Mouse (Mus musculus) liver, embryonic 16.5 days (tissue): ENCODE measurements around the gene Dapk1. TPM values are rescaled to one million over a fixed set of nuclear protein-coding genes. Genes with fewer than 3 reads are reported as not detected.

ENCODE experiments used
- ATAC-seq: fragments of 200-750 bp; cut with Nextera tagmentation; 2 replicates; pipeline ENCODE4 v1.8.0; 2017; ENCODE audit warnings: low read depth, mild to moderate bottlenecking, moderate number of reproducible peaks, moderate library complexity
- H3K27ac ChIP-seq: fragments of 300-500 bp; sonication (generic); 2 replicates; pipeline ENCODE4 v1.5.1; 2014; ENCODE audit warnings: mild to moderate bottlenecking, low read length
- H3K27me3 ChIP-seq: fragments of 300-500 bp; sonication (generic); 2 replicates; pipeline ENCODE4 v1.6.1; 2014; ENCODE audit warnings: low read depth, low read length, mixed read lengths; ENCODE audit not compliant: control insufficient read depth, insufficient read depth
- H3K36me3 ChIP-seq: fragments of 300-500 bp; sonication (generic); 2 replicates; pipeline ENCODE4 v1.6.1; 2014; ENCODE audit warnings: mild to moderate bottlenecking; ENCODE audit not compliant: control insufficient read depth, insufficient read depth
- H3K4me1 ChIP-seq: fragments of 300-500 bp; sonication (generic); 2 replicates; pipeline ENCODE4 v1.6.1; 2014; ENCODE audit warnings: low read depth, low read length, mixed read lengths; ENCODE audit not compliant: control insufficient read depth
- H3K4me2 ChIP-seq: fragments of 300-500 bp; sonication (generic); 2 replicates; pipeline ENCODE4 v1.6.1; 2014; ENCODE audit warnings: low read depth, low read length, mixed read lengths
- H3K4me3 ChIP-seq: fragments of 300-500 bp; sonication (generic); 2 replicates; pipeline ENCODE4 v1.5.1; 2014; ENCODE audit warnings: low read depth, mild to moderate bottlenecking, low read length
- H3K9ac ChIP-seq: fragments of 300-500 bp; sonication (generic); 2 replicates; pipeline ENCODE4 v1.6.1; 2014; ENCODE audit warnings: low read depth, low read length
- H3K9me3 ChIP-seq: fragments of 300-500 bp; sonication (generic); replicated peaks from 2 replicates; pipeline ENCODE4 v1.6.1; 2016; ENCODE audit warnings: low read length; ENCODE audit not compliant: control insufficient read depth
- WGBS: fragments of 180-500 bp; shearing (Covaris S2); extraction: QIAGEN DNeasy Blood & Tissue Kit; methylation state at CpG from one replicate; pipeline ENCODE4 v1.1.7; 2014; ENCODE audit not compliant: insufficient replicate concordance; 5-methylcytosine and 5-hydroxymethylcytosine counted together
- polyA plus RNA-seq: library from polyadenylated mRNA; unstranded; fragments of >200 nt; fragmentation: Nextera tagmentation; extraction: Ambion mirVana; gene quantifications from 2 replicates; pipeline ENCODE4 v1.2.1, GENCODE M21; 2015

Gene Dapk1
- polyA plus RNA-seq, 1 experiment from 2014 or later = 8.9 TPM

- peak overlapping the region; percentile 29; the same call in 1 of the 2 replicates for H3K27ac ChIP-seq
- no peaks in the 10 kb centered on the region for H3K27me3 ChIP-seq
- H3K4me2 ChIP-seq = no peak overlapping the region
- 71% methylated on average over 16 of the region's 16 CpGs for WGBS
- no peak overlapping the region for H3K9ac ChIP-seq
- peaks cover 6% of the 10 kb centered on the region for H3K4me1 ChIP-seq
- no peak overlapping the region for H3K4me3 ChIP-seq
- no peaks in the 10 kb centered on the region; the same call in 1 of the 2 replicates for H3K36me3 ChIP-seq
- no peaks in the 10 kb centered on the region for H3K9me3 ChIP-seq
- peak; percentile 75 for ATAC-seq
Observed at GRCm38 (mm10) chr13:60707541-60708468, 106.1 kb downstream of the Dapk1 start.

GRCm38 (mm10) chr13:60709136-60709535 lies 107.4 kb downstream of the Dapk1 start:
- H3K4me2 ChIP-seq = no peak overlapping the region
- no peak overlapping the region for H3K27ac ChIP-seq
- H3K9ac ChIP-seq = no peak overlapping the region
- H3K4me3 ChIP-seq = no peak overlapping the region
- H3K36me3 ChIP-seq = no peaks in the 10 kb centered on the region; the same call in 1 of the 2 replicates
- no peaks in the 10 kb centered on the region for H3K27me3 ChIP-seq
- peak; percentile 33; the same call in 1 of the 2 replicates for ATAC-seq
- WGBS = 59% methylated on average over 6 of the region's 6 CpGs
- no peaks in the 10 kb centered on the region for H3K9me3 ChIP-seq
- H3K4me1 ChIP-seq = peaks cover 6% of the 10 kb centered on the region

- Histone ChIP-seq H3K4me1 (peaks cover 6% of the 10 kb centered on the region), H3K27ac (no peak overlapping the region), H3K27me3 (no peaks in the 10 kb centered on the region), H3K9me3 (no peaks in the 10 kb centered on the region), H3K4me3 (no peak overlapping the region), H3K9ac (no peak overlapping the region), H3K36me3 (no peaks in the 10 kb centered on the region), H3K4me2 (no peak overlapping the region)
- ATAC-seq = no peak
- 61% methylated on average over 3 of the region's 3 CpGs for WGBS
Observed at GRCm38 (mm10) chr13:60710963-60711362, 109.2 kb downstream of the Dapk1 start.

GRCm38 (mm10) chr13:60713537-60713936 lies 111.8 kb downstream of the Dapk1 start:
- Histone ChIP-seq H3K9ac (no peak overlapping the region), H3K9me3 (no peaks in the 10 kb centered on the region), H3K27ac (no peak overlapping the region), H3K4me1 (no peaks in the 10 kb centered on the region), H3K4me2 (no peak overlapping the region), H3K27me3 (no peaks in the 10 kb centered on the region), H3K36me3 (no peaks in the 10 kb centered on the region), H3K4me3 (no peak overlapping the region)
- 64% methylated on average over 4 of the region's 4 CpGs for WGBS
- ATAC-seq = no peak

GRCm38 (mm10) chr13:60716107-60716506 lies 114.4 kb downstream of the Dapk1 start:
- Histone ChIP-seq H3K27me3 (no peaks in the 10 kb centered on the region), H3K4me2 (no peak overlapping the region), H3K36me3 (no peaks in the 10 kb centered on the region), H3K9ac (no peak overlapping the region), H3K4me1 (no peaks in the 10 kb centered on the region), H3K4me3 (no peak overlapping the region), H3K27ac (no peak overlapping the region), H3K9me3 (no peaks in the 10 kb centered on the region)
- 47% methylated on average over 3 of the region's 3 CpGs for WGBS
- no peak for ATAC-seq

- no peak overlapping the region for H3K27ac ChIP-seq
- H3K9ac ChIP-seq = no peak overlapping the region
- no peaks in the 10 kb centered on the region for H3K9me3 ChIP-seq
- no peaks in the 10 kb centered on the region for H3K36me3 ChIP-seq
- no peaks in the 10 kb centered on the region for H3K4me1 ChIP-seq
- H3K4me2 ChIP-seq = no peak overlapping the region
- no peak overlapping the region for H3K4me3 ChIP-seq
- WGBS = 73% methylated on average over 10 of the region's 10 CpGs
- ATAC-seq = no peak
- H3K27me3 ChIP-seq = no peaks in the 10 kb centered on the region
Observed at GRCm38 (mm10) chr13:60717421-60717820, 115.7 kb downstream of the Dapk1 start.

GRCm38 (mm10) chr13:60719581-60719980 lies 117.8 kb downstream of the Dapk1 start:
- no peaks in the 10 kb centered on the region for H3K36me3 ChIP-seq
- no peak overlapping the region for H3K9ac ChIP-seq
- no peak for ATAC-seq
- 76% methylated on average over 10 of the region's 10 CpGs for WGBS
- no peak overlapping the region for H3K27ac ChIP-seq
- no peak overlapping the region for H3K4me3 ChIP-seq
- H3K9me3 ChIP-seq = no peaks in the 10 kb centered on the region
- H3K4me2 ChIP-seq = no peak overlapping the region
- no peaks in the 10 kb centered on the region for H3K4me1 ChIP-seq
- no peaks in the 10 kb centered on the region for H3K27me3 ChIP-seq

GRCm38 (mm10) chr13:60722763-60723162 lies 121.0 kb downstream of the Dapk1 start:
- Histone ChIP-seq H3K27ac (no peak overlapping the region), H3K36me3 (no peaks in the 10 kb centered on the region; the same call in 1 of the 2 replicates)
- 72% methylated on average over 8 of the region's 8 CpGs for WGBS

More at GRCm38 (mm10) chr13:60722763-60723162, 121.0 kb downstream of the Dapk1 start:
- H3K9me3 ChIP-seq = no peaks in the 10 kb centered on the region
- H3K27me3 ChIP-seq = no peaks in the 10 kb centered on the region
- H3K4me2 ChIP-seq = no peak overlapping the region
- H3K9ac ChIP-seq = no peak overlapping the region
- no peak overlapping the region for H3K4me3 ChIP-seq
- no peaks in the 10 kb centered on the region for H3K4me1 ChIP-seq
- ATAC-seq = no peak
